Mouse (Mus musculus) layer of hippocampus, adult 11-12 months (tissue): ENCODE data around the gene Mov10l1.
A peak's percentile ranks its signal among the peaks of the same experiment; 100 is the strongest.

ENCODE experiments used
- DNase-seq: peaks from one replicate; pipeline ENCODE4 v3.0.0; 2022; ENCODE audit warnings: low spot score

Mov10l1 gene

GRCm38 (mm10) chr15:89016722-89017121 lies 34.0 kb downstream of the Mov10l1 start:
- DNase-seq: no peak

DNA sequence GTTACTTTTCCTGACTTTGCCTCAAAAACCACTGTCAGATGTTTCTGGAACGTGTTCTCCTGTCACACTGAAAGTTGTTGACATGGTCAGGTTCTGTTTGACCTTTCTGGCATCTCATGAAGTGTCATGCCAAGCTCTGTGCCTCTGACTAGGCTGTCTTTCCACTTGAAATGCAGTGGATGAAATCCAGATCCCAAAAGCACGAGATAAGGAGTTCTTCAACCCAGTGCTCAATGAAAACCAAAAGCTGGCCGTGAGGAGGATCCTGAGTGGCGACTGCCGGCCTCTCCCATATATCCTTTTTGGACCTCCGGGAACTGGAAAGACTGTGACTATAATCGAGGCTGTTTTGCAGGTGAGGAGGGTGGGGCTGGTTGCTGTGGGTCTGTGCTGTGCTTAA lies 37.4 kb downstream of the Mov10l1 start:
- no peak for DNase-seq

- no peak for DNase-seq
These were observed 37.8 kb downstream of the Mov10l1 start for GRCm38 (mm10) chr15:89020492-89020891.

DNA sequence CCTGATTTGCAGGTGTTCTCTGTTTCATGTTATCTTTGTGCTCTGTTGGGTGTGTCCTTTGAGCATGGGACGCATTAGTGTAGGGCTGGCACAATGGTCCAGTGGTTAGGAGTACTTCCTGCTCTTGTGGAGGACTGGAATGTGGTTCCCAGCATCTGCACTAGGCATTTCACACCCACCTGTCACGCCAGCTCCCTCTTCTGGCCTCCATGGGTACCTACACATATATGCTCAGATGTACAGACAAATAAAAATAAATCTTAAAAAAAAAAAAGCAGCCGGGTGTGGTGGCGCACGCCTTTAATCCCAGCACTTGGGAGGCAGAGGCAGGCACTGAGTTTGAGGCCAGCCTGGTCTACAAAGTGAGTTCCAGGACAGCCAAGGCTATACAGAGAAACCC lies 61.7 kb downstream of the Mov10l1 start:
- no peak for DNase-seq

GRCm38 (mm10) chr15:89046356-89046755 lies 63.6 kb downstream of the Mov10l1 start:
- no peak for DNase-seq

DNA sequence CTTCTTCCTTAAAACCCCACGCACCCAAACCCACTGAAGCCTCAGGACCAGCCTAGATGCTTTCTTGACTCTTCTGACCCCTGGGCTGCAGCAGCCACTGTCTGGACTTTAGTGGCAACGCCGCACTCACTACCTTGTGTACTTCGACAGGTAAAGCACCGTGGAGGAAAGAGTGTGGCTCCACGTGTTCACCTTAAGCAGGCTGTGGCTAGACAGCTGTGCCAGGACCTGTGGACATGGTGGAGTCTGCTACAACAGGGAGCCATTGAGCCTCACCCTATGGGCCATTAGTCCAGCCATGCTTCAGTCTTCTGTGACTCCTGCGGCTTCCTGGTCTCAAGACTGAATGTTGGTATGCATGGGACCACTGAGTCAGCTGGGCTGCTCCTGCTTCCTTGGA lies 72.0 kb downstream of the Mov10l1 start:
- DNase-seq: no peak

DNA sequence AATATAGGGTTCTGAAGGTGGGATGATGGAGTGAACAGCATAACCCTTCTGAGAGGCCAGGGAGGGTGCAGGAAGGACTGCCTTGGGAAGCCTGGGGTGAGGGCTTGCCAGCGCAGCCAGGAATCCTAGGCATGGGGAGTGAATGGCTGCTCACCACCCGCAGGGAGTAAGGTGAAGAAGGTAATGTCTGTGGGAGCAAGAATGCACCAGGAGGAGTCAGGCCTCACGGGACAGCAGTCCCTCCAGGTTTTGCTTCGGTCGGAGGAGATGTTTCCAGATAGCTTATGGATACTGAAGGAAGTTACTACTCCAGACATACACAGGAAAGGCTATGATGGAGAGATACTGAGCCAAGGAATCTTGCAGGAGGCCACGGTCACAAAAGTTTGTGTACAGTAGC lies 76.0 kb downstream of the Mov10l1 start:
- peak; percentile 12 for DNase-seq

DNA sequence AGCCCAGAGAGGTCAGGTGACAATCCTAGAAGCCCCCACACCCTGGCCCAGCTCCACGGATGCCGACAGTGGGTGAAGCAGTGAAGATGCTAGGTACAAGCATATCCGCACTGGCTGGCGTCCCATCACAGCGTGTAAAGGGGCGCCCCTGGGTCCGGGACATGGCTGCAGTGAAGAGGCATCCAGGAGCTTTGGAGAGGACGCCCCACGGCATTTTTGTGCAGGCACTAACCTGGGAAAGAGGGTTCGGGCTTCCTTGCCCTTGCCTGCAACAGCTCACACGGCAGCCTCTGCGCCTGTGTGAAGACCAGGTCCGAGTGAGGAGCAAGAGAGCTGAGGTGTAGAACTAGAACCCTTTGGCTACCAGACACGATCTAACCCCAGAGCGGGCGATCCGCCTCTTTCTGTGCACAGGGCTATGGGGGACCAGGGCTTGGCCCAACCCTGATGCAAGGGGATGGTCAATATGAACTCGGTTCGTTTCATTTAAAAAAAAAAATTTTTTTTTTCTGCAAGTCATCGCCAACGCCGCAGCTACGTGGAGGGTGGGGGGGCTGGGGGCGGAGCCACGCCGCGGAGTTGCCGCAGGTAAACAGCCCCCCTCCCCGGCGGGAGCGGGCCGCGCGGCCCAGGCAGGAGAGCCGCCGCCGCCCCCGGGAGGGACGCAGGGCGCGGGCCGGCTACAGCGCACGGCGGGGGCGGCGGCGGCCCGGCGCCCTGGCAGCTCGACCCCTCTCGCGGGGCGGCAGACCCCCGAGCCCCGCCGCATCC lies 76.6 kb downstream of the Mov10l1 start, which contains the start of gene Panx2:
Gene Panx2, plus strand, starts transcription at position 574 of the 771 bp plus-strand sequence.
- DNase-seq: peak; percentile 6

DNA sequence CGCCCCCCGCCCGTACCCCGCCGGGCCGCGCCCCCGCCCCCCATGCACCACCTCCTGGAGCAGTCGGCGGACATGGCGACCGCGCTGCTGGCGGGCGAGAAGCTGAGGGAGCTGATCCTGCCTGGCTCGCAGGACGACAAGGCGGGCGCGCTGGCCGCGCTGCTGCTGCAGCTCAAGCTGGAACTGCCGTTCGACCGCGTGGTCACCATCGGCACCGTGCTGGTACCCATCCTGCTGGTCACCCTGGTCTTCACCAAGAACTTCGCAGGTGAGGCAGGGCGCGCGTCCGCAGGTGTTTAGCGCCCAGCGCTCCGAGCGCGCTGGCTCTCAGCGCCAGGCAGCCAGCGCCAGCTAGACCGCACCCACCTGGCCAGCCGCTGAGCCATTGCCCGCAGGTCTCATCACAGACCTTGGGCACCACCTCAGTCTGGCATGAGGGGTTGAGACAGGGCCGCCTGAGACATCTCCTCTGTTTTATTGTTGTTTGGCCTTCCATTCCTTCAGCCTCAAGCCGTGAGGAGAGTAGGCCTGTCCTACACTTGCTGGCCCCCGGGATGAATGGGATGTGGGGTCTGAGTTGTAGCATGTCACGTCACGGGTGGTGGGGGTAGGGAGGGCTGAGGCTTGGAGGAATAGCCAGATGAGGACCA lies 77.4 kb downstream of the Mov10l1 start:
- DNase-seq: peak; percentile 29

- peak; percentile 9 for DNase-seq
These were observed 78.2 kb downstream of the Mov10l1 start for GRCm38 (mm10) chr15:89060811-89061460.

DNA sequence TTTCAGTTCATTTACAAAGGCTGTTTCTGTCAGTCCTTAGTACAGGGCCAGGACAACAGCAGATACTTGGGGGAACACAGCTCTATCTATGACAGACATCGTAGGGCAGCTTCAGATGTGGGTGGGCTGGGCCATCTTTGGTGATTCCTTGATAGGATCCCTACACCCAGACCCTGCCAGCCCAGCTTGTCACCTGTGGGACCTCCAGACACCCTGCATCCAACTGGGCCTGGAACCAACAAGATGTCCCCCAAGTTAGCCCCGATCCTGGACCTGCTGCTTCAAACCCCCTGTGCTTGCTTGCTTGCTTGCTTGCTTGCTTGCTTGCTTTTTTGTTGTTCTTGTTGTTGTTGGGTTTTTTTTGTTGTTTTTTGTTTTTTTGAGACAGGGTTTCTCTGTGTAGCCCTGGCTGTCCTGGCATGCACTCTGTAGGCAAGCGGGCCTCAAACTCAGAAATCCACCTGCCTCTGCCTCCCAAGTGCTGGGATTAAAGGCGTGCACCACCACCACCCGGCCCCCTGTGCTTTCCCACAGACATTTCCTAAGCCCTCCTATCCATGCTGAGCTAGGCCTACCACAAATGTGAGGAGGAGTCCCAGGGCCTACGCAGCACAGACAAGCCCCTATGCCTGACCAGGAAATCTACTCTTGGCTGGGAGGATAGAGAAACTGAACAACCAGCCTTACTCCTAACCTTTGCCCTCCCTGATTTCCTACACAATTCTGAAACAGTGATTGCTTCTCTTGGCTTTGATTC lies 79.2 kb downstream of the Mov10l1 start:
- DNase-seq: peak; percentile 10

DNA sequence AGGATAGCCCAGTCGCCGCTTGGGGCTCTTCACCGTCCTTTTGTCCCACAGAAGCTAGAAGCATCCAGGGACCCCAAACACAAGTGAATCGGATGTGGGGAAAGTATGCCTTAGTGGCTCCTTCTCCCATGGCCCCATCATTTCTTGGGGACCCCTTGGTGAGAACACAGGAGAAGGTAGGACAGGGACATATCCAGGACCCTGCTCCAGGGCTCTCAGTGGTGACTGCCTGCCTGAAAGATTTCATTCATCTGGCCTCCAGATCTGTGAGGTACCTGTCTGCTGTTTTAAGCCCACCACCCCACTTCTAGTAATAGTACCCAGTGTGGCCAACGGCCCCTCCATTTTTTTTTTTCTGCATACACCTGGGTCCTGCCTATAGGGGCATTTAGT lies 79.8 kb downstream of the Mov10l1 start:
- no peak for DNase-seq

GRCm38 (mm10) chr15:89063001-89063400 lies 80.3 kb downstream of the Mov10l1 start:
- DNase-seq: no peak

GRCm38 (mm10) chr15:89063536-89063935 lies 80.8 kb downstream of the Mov10l1 start:
- peak; percentile 86 for DNase-seq

DNA sequence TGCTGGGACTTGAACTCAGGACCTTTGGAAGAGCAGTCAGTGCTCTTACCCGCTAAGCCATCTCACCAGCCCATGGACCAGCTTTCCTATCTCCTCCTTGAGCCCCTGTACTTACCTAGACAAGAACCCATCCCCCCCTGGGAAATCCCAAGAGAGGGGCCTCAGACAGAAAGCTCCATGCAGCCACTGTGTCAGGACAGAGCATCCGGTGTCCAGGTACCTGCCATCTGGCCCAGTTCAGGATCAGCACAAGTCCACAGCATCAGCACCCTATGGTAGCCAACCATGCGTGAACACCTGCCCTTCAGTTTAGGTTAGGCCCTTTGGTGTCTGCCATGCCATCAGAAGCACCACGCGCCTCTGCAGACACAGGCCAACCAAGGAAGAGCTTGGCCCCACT lies 82.2 kb downstream of the Mov10l1 start:
- no peak for DNase-seq

- no peak for DNase-seq
These were observed 84.9 kb downstream of the Mov10l1 start for GRCm38 (mm10) chr15:89067609-89068008.

DNA sequence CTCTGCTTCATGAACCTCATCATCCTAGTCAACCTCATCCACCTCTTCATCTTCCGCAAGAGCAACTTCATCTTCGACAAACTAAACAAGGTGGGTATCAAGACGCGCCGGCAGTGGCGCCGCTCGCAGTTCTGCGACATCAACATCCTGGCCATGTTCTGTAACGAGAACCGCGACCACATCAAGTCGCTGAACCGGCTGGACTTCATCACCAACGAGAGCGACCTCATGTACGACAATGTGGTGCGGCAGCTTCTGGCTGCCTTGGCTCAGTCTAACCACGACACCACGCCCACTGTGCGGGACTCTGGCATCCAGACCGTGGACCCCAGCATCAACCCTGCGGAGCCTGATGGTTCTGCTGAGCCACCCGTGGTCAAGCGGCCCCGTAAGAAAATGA lies 85.5 kb downstream of the Mov10l1 start:
- DNase-seq: no peak

DNA sequence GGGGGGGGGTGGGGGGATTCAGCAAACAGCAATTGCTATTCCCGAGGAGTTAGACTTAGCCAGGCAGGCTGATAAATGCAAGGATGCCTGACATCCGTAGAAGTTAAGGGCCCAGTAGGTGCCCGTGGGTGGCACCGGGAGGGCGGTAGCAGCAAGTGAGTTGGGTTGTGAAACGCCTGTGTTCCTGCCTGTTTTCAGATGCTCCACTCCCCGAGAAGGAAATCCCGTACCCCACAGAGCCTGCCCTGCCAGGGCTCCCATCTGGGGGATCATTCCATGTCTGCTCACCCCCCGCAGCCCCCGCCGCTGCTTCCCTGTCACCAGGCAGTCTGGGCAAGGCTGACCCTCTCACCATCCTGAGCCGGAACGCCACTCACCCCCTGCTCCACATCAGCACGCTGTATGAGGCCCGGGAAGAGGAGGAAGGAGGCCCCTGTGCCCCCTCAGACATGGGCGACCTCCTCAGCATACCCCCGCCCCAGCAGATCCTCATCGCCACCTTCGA lies 86.7 kb downstream of the Mov10l1 start:
- DNase-seq: no peak

- DNase-seq: peak; percentile 54
These were observed 87.9 kb downstream of the Mov10l1 start for GRCm38 (mm10) chr15:89070606-89071005.

DNA sequence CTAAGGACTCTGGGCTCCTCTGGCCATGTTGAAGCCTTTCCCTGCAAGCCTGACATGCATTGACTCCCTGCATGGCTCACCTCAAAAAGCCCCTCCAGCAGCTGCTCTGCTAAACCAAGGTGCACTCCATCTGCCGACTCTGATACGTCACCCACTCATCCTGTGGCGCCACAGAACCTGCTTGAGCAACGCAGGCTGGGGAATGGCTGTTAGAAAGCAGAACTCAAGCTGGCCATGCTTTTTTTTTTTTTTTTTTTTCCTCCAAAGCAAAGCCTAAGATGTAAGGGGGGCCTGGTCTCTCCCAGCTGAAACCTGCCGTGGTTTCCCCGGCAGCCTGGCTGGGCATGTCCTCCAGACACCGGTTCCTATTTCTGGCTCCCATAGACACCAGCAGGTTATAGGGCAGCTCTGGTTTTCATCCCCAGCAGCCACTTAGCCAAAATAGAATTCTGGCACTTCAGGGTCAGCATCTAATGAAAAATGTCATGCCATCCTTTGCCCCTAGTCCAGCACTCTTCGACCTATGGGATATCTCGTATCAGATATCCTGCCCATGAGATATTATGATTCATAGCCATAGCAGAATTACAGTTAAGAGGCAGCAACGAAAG lies 91.4 kb downstream of the Mov10l1 start:
- no peak for DNase-seq

GRCm38 (mm10) chr15:89074613-89075477 lies 92.1 kb downstream of the Mov10l1 start, which contains the start of gene Trabd:
Gene Trabd, plus strand, starts transcription at chr15:89075124.
- DNase-seq: no peak
